Mouse (Mus musculus) thymus, adult 2 months (tissue): Measurements from ENCODE around the gene Pitpna. TPM values are rescaled to one million over a fixed set of nuclear protein-coding genes. Genes with fewer than 3 reads are reported as not detected.

Source experiments
- DNase-seq: peaks from one replicate; pipeline ENCODE4 v3.0.0; 2021
- H3K27ac ChIP-seq: fragments of 200-500 bp; 2 replicates; pipeline ENCODE4 v1.5.1; 2012; ENCODE audit warnings: low read length, control low read depth; ENCODE audit not compliant: control insufficient read depth, insufficient read depth
- H3K27me3 ChIP-seq: fragments of 200-500 bp; 2 replicates; pipeline ENCODE4 v1.6.1; 2012; ENCODE audit warnings: mild to moderate bottlenecking, low read length, moderate library complexity, mixed read lengths; ENCODE audit not compliant: control insufficient read depth, insufficient read depth
- H3K36me3 ChIP-seq: fragments of 200-500 bp; 2 replicates; pipeline ENCODE4 v1.6.1; 2012; ENCODE audit warnings: mild to moderate bottlenecking, low read length, moderate library complexity; ENCODE audit not compliant: control insufficient read depth, insufficient read depth
- H3K4me1 ChIP-seq: fragments of 200-500 bp; replicated peaks from 2 replicates; pipeline ENCODE4 v1.6.1; 2012; ENCODE audit warnings: low read length; ENCODE audit not compliant: control insufficient read depth, insufficient read depth
- H3K4me3 ChIP-seq: fragments of 200-500 bp; 2 replicates; pipeline ENCODE4 v1.5.1; 2012; ENCODE audit warnings: mild to moderate bottlenecking, low read length, control low read depth, moderate library complexity; ENCODE audit not compliant: control insufficient read depth, insufficient read depth
- CTCF ChIP-seq: fragments of 200-500 bp; IDR thresholded peaks from 2 replicates; pipeline ENCODE4 v1.5.1; 2012; ENCODE audit warnings: mild to moderate bottlenecking, control low read depth, low read length, moderate library complexity, borderline replicate concordance; ENCODE audit not compliant: control insufficient read depth, poor library complexity, insufficient read depth; ENCODE audit errors: extremely low read depth
- POLR2A ChIP-seq: fragments of 200-500 bp; IDR thresholded peaks from 2 replicates; pipeline ENCODE4 v1.6.1; 2012; ENCODE audit warnings: mild to moderate bottlenecking, low read length, control low read depth, moderate library complexity; ENCODE audit not compliant: control insufficient read depth, poor library complexity, insufficient read depth; ENCODE audit errors: extremely low read depth
- WGBS: fragments of 180-500 bp; shearing (Covaris S2); methylation state at CpG from one replicate; pipeline ENCODE4 v1.1.7; 2018; 5-methylcytosine and 5-hydroxymethylcytosine counted together
- polyA plus RNA-seq: library from polyadenylated mRNA; depleted of rRNA; stranded (reverse); fragments of >200 nt; gene quantifications from 2 replicates; pipeline ENCODE4 v1.2.3, GENCODE M21; 2012

Pitpna gene
- polyA plus RNA-seq, 1 experiment = 99.7 TPM

- 96% methylated on average over 5 of the region's 5 CpGs for WGBS
- no peak overlapping the region for H3K4me3 ChIP-seq
- no peak for DNase-seq
- H3K4me1 ChIP-seq = peaks cover 19% of the 10 kb centered on the region
- TF ChIP-seq POLR2A = no peak
- TF ChIP-seq CTCF = no peak
- H3K27ac ChIP-seq = no peak overlapping the region
- H3K27me3 ChIP-seq = no peaks in the 10 kb centered on the region
- H3K36me3 ChIP-seq = no peaks in the 10 kb centered on the region
Measured at GRCm38 (mm10) chr11:75586963-75587362, 934 bp upstream of the Pitpna start.

DNA sequence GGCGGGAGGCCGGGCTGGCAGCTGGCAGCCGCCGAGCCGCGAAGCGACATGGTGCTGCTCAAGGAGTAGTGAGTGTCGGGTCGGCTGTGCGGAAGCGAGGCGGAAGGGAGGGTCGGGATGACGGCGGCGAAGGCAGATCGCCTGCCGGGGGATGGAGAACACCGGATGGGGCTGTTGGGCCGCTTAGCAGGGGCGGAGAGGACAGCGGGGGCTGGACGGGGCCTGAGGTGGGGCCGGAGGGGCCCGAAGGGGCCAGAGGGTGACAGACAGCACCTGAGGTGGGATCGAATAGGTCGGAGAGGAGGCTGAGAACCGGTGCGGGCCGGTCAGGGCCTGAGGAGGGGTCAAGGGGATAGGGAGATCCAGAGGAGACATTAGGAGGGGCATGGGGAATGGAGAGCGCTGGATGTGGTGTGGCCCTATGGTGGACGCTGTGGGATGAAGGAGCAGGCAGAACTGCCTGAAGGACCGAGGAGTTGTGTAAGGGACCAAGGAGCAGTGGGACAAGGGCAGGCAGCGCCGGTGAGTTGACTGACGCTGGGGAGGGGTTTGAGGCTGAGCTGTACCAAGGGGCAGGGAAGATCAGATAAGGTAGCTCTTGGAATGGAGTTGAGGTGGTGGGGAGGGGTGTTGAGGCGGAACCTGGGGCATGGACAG, 516 bp downstream of the Pitpna start:
- peaks cover 19% of the 10 kb centered on the region for H3K4me1 ChIP-seq
- no peak for TF ChIP-seq CTCF
- no peak for TF ChIP-seq POLR2A
- WGBS = 1% methylated on average over 37 of the region's 37 CpGs
- peak overlapping the region; percentile 39 for H3K27ac ChIP-seq
- peak overlapping the region; percentile 60 for H3K4me3 ChIP-seq
- H3K36me3 ChIP-seq = no peaks in the 10 kb centered on the region
- peak; percentile 86 for DNase-seq
- no peaks in the 10 kb centered on the region for H3K27me3 ChIP-seq

GRCm38 (mm10) chr11:75592612-75593011, 4.7 kb downstream of the Pitpna start:
- Histone ChIP-seq H3K4me1 (peaks cover 36% of the 10 kb centered on the region), H3K36me3 (peaks cover 14% of the 10 kb centered on the region), H3K4me3 (no peak overlapping the region), H3K27me3 (no peaks in the 10 kb centered on the region), H3K27ac (no peak overlapping the region)
- 47% methylated on average over 5 of the region's 5 CpGs for WGBS
- no peak for DNase-seq
- TF ChIP-seq POLR2A = no peak
- TF ChIP-seq CTCF = no peak

DNA sequence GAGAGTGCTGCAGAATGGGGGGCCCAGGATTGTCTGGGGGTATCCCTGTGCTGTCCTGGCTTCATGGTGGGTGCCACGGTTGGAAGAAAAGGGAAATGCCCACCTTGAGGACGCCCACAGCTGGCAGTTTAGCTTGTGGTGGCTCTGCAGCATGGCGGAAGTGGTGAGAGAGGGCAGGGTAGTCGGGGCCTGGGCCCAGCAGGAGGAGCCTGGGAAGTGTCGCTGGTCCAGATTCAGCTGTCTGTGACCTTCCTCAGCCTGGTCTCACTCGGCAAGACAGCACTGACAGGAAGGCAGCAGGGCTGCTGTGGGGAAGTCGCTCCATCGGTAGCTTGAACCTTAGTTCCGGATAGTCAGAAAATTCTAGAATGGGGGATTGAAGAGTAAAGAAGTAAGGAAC, 6.5 kb downstream of the Pitpna start:
- peak; percentile 34 for DNase-seq
- H3K27ac ChIP-seq = peak overlapping the region; percentile 18; the same call in 1 of the 2 replicates
- peaks cover 29% of the 10 kb centered on the region for H3K36me3 ChIP-seq
- H3K4me1 ChIP-seq = peaks cover 27% of the 10 kb centered on the region
- H3K4me3 ChIP-seq = no peak overlapping the region
- H3K27me3 ChIP-seq = no peaks in the 10 kb centered on the region
- 11% methylated on average over 9 of the region's 9 CpGs for WGBS
- no peak for TF ChIP-seq CTCF
- TF ChIP-seq POLR2A = no peak

- no peak for DNase-seq
- H3K36me3 ChIP-seq = peaks cover 35% of the 10 kb centered on the region
- H3K27me3 ChIP-seq = no peaks in the 10 kb centered on the region
- TF ChIP-seq CTCF (no peak), POLR2A (no peak)
- 77% methylated on average over 2 of the region's 2 CpGs for WGBS
- no peak overlapping the region for H3K4me3 ChIP-seq
- peaks cover 19% of the 10 kb centered on the region for H3K4me1 ChIP-seq
- H3K27ac ChIP-seq = no peak overlapping the region
Measured at GRCm38 (mm10) chr11:75595404-75595803, 7.5 kb downstream of the Pitpna start.

GRCm38 (mm10) chr11:75595816-75596215, 7.9 kb downstream of the Pitpna start:
- no peak overlapping the region for H3K27ac ChIP-seq
- no peak for DNase-seq
- H3K4me3 ChIP-seq = no peak overlapping the region
- 88% methylated on average over 7 of the region's 7 CpGs for WGBS
- TF ChIP-seq POLR2A (no peak), CTCF (no peak)
- peaks cover 39% of the 10 kb centered on the region for H3K36me3 ChIP-seq
- H3K4me1 ChIP-seq = peaks cover 19% of the 10 kb centered on the region
- H3K27me3 ChIP-seq = no peaks in the 10 kb centered on the region

- H3K36me3 ChIP-seq = peaks cover 49% of the 10 kb centered on the region
- no peak overlapping the region for H3K27ac ChIP-seq
- DNase-seq = no peak
- H3K27me3 ChIP-seq = no peaks in the 10 kb centered on the region
- no peak for TF ChIP-seq POLR2A
- no peak for TF ChIP-seq CTCF
- H3K4me3 ChIP-seq = no peak overlapping the region
- 90% methylated on average over 3 of the region's 3 CpGs for WGBS
- peaks cover 19% of the 10 kb centered on the region for H3K4me1 ChIP-seq
Measured at GRCm38 (mm10) chr11:75596726-75597255, 8.9 kb downstream of the Pitpna start.
